Mouse (Mus musculus) R1 (cell line): ENCODE data around the gene Olfr1198.
A peak's percentile ranks its signal among the peaks of the same experiment; 100 is the strongest.

ENCODE experiments used
- DNase-seq: peaks from one replicate; pipeline ENCODE4 v3.0.0-alpha.2; 2018; ENCODE audit warnings: low read depth, low spot score

The Olfr1198 gene

DNA sequence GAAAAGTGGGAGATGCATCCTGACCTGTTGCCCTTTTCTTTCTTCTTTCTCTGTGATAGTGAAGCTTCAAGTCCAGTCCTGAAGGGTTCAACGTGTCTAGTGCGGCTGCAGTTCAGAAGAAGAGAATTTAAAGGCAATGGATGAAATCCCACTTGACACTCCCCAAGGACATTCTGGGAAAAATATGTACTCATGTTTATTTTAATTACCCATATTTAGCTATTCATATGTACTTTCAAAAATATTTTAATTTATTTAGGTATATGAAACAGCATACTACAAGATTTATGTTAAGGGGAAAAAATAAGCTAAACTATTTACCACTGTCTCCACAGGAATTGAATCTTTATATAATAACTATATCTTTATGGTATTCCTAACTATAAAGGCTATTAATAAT, at the start of gene Olfr1198:
TSS of gene Olfr1198 (minus strand) at position 101 of the 400 bp plus-strand sequence.
- no peak for DNase-seq

DNA sequence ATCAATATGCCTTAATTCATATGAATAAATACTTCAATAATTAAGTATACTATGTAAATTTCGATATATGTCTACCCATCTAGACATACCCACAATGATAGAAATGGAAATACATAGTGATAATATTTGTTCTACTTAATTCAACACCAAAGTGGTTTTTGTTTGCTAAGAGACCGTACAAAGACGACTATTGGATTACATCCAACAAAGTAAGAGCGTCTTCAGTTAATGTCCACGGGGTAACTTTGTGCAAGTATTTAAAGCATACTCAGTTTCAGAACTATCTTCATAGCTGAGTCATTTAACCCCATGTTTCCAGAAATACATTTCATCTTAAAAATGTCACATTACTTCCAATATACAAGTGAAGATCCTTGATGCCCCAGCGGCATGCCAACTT, 41.6 kb upstream of the Olfr1198 start, which contains the start of gene Olfr1201:
TSS of gene Olfr1201 (plus strand) at position 301 of the 400 bp plus-strand sequence.
- DNase-seq: no peak

DNA sequence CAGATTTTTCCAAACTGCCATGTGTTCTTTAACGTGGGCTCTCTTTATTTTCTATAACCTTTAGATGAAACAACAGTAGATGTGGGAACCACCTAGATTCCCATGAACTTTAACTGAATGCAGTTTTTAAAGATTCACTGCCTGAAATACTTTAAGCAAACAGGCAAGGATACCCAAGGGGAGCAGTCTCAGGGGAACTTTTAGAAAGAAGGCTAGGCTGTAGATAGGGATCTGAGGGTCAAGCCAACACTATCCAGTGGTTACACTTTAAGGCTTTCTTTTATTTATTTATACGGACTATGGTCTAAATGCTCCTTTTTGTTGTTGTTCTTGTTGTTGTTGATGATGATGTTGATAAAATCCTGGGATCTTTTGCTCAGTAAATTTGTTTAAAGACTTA, 19.2 kb upstream of the Olfr1198 start, which contains the start of gene Olfr1200:
TSS of gene Olfr1200 (minus strand) at position 101 of the 400 bp plus-strand sequence.
- DNase-seq: no peak

DNA sequence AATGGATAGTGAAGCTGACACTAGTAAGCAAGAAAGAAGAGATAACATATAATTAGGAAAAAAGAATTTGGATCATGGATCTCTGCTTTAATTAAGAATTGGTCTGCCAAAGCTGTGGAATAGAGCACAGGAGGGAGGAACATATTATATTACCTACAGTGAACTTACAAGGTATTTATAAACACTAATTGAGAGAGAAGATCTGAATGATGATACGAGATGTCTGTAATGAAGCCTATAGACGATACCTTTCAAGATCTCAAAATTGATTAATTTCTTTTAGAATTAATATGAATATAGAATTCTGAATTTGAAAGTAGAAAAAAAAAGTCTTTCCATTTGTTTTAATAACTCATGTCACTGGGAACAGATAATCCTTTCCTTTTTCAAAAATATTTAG, 9.2 kb upstream of the Olfr1198 start, which contains the start of gene Olfr1199:
TSS of gene Olfr1199 (minus strand) at position 101 of the 400 bp plus-strand sequence.
- no peak for DNase-seq

DNA sequence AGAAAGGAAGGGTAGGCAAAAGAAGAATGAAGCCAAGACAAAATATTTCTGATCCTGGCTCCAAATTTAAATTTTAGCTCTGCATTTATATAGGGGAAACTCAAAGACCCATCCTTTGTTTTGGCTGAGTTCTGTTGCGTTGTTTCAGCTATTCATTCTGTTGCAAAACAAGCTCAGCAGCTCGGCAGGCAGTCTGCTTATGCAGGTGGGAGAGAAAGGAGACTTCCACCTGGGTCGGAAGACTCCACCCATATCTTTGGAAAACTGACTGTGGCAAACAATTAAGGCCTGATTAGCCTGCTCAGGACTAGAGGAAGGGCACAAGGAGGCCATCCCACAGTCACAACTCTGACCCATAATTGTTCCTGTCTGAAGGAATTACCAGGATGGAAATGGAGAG, 7.8 kb downstream of the Olfr1198 start:
- DNase-seq: peak; percentile 80

DNA sequence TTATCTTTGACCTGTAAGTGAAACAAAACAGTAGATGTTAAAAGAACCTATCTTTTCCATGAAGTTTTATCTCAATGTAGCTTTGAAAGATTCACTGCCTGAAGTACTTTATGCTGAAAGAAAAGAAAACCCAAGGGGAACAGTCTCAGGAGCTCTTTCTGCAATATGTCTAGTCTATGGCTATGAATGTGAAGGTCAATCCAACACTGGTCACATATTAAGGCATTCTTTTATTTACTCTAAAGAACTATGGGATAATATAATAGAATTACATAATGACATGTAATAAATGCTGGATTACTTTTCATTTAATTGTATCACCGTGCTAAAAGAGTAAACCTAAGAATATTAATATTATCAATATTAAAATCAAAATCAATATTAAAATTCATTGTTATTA, 18.9 kb downstream of the Olfr1198 start, which contains the start of gene Olfr1197:
TSS of gene Olfr1197 (minus strand) at position 101 of the 400 bp plus-strand sequence.
- no peak for DNase-seq

DNA sequence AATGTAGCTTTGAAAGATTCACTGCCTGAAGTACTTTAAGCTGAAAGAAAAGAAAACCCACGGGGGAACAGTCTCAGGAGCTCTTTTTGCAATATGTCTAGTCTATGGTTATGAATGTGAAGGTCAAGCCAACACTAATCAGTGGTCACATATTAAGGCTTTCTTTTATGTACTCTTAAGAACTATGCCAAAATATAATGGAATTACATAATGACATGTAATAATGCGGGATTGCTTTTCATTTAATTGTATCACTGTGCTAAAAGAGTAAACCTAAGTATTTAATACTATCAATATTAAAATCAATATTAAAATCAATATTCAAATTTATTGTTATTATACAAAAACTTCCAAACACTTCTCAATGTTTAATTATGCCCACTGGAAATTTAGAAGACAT, 46.7 kb downstream of the Olfr1198 start, which contains the start of gene Olfr1196:
TSS of gene Olfr1196 (minus strand) at position 101 of the 400 bp plus-strand sequence.
- no peak for DNase-seq
